Mouse (Mus musculus): ENCODE measurements around the gene Kcnn1.

DNA sequence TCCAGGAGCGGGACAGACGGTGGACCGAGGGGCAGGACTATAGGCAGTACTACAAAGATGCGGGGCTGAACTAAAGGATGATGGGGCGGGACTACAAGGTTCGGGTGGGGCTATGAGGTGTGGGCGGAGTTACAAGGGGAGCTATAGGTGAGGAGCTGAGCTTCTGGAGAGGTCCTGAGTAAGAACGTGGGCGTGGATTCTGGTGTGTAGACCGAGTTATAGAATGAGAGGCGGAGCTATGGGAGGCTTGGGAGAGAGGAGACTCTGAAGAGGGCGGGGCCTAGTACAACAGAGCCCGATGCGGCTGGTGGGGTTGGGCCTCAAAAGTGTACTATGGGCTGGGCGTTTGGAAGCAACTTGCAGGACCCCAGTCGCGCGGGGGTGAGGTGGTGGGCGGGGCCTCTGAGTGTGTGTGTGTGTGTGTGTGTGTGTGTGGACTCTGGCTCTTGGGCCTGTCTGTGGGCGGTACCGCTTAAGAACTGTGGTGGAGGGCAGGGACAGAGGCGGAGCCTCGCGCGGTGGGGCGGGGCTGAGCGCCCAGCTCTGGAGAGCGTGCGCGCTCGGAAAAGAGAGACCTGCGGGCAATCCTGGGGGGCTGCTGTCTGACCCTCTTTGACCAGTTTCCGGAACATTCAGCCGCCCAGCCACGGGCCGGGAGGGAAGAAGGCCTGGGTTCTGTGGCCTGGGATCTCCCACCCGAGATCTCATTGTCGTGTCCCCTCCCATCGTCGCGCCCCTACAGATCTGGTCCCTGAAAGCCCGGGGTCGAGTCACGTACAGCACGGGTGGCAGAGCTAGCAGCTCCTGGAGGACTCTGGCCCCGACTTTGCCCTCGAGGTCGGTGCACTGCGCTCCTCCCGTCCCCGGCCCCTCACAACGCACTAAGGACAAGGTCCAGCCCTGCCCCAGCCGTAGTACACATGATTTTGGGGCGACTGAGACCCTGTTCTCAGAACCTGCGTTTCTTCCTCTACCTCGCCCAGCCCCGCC, 65.7 kb downstream of the Kcnn1 start:
- TF ChIP-seq POLR2A (IDR thresholded peaks at IDR 0.05; ENCODE audit: low read depth, low read length) = 0 out of 2 replicates have a peak, but pooled peaks have one; percentile 10
- TF ChIP-seq CTCF (IDR thresholded peaks at IDR 0.05; ENCODE audit: extremely low read depth, insufficient read length, insufficient replicate concordance, low read depth, low read length) = no peak

Data from small intestine, adult 2 months (tissue).